Mouse (Mus musculus) activated CD4-positive, CD25-positive, alpha-beta regulatory T cell (primary cell): ENCODE measurements around the gene Vmn2r68. TPM values are rescaled to one million over a fixed set of nuclear protein-coding genes. Genes with fewer than 3 reads are reported as not detected.

Experiments used
- polyA plus RNA-seq, 2 experiments: library from polyadenylated mRNA; unstranded; fragments of 100-300 nt; shearing (Covaris generic); gene quantifications; one replicate each; pipeline ENCODE4 v1.2.1; 2017

Vmn2r68 gene
- under 1 TPM in 1 of 2 experiments, not detected in 1; 0.11 TPM for polyA plus RNA-seq

DNA sequence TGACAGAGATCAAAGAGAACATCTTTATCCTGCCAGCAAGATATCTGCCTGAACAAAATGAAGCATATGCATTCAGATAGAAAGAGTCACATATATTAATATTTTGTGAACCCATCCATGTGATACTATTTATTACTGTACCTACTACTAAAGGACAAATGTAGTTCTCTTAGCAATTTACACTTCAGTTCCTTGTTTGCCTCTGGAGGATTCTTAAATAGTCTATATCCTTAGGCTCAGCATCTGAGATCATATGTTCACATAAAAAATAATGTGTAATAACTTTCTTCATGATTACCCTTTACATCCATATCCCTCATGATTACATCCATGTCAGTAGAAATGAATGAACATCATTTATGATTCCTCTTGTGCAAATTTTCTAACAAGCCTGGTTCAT is at the start of gene Vmn2r68:
Gene Vmn2r68 (minus strand): TSS at position 101 of the 400 bp plus-strand sequence.

Other genes starting within 250 kb of the Vmn2r68 start
- under 1 TPM; 0.02 to 0.05 TPM for gene Vmn2r66, start 225.5 kb downstream of the Vmn2r68 start, polyA plus RNA-seq
- under 1 TPM in 1 of 2 experiments, not detected in 1; 0.06 TPM for gene Vmn2r67, start 81.8 kb downstream of the Vmn2r68 start, polyA plus RNA-seq
- under 1 TPM in 1 of 2 experiments, not detected in 1; 0.05 TPM for gene Vmn2r69, start 178.1 kb upstream of the Vmn2r68 start, polyA plus RNA-seq